Mouse (Mus musculus): ENCODE results near the gene Gm49358. TPM values are rescaled to one million over a fixed set of nuclear protein-coding genes. Genes with fewer than 3 reads are reported as not detected.

Gm49358 gene
- polyA plus RNA-seq, 1 experiment from 2014 or later, result not detected

- no peaks in the 10 kb centered on the region for H3K27me3 ChIP-seq (ENCODE audit: insufficient read depth, low read length)
- H3K4me2 ChIP-seq, result no peak overlapping the region
- TF ChIP-seq CTCF (IDR thresholded peaks at IDR 0.05; ENCODE audit: low read depth), result no peak
- H3K9me3 ChIP-seq (ENCODE audit: low read depth, low read length), result no peaks in the 10 kb centered on the region
- no peak overlapping the region for H3K9ac ChIP-seq
- 77% methylated on average over 10 of the region's 10 CpGs for WGBS
- DNase-seq (no peak), ATAC-seq (ENCODE audit: insufficient read depth) (peak; percentile 26; the same call in 1 of the 2 replicates)
- no peak overlapping the region for H3K4me3 ChIP-seq (ENCODE audit: low read depth, low read length)
- H3K4me1 ChIP-seq (ENCODE audit: insufficient read depth), result no peaks in the 10 kb centered on the region
- H3K27ac ChIP-seq (ENCODE audit: low read depth), result no peak overlapping the region
- peaks cover 16% of the 10 kb centered on the region; the same call in 1 of the 2 replicates for H3K36me3 ChIP-seq (ENCODE audit: insufficient read depth)
These were observed 62.2 kb downstream of the Gm49358 start for GRCm38 (mm10) chr10:86825871-86826522.

DNA sequence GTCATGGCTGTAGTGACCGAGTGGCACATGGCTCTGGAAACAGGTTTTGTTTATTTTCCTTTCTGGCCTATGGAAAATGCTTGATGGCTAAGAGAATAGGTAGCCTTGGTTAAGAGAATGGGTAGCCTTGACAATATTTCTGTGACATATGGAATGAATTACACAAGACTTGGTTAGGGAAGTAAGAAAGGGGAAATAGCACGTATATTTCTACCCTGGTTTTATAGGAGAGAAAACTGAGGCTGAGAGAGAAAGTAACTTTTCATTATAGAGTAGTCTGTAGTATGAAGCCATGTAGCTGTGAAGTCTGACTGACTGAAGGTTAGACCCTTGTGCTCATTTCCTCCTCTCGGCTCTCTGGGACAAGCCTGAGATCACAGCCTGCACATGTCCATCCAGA is 63.2 kb downstream of the Gm49358 start:
- Histone ChIP-seq H3K9ac (no peak overlapping the region), H3K4me3 (ENCODE audit: low read depth, low read length) (no peak overlapping the region), H3K4me2 (no peak overlapping the region), H3K27ac (ENCODE audit: low read depth) (no peak overlapping the region), H3K9me3 (ENCODE audit: low read depth, low read length) (no peaks in the 10 kb centered on the region), H3K36me3 (ENCODE audit: insufficient read depth) (peaks cover 16% of the 10 kb centered on the region; the same call in 1 of the 2 replicates), H3K27me3 (ENCODE audit: insufficient read depth, low read length) (no peaks in the 10 kb centered on the region), H3K4me1 (ENCODE audit: insufficient read depth) (no peaks in the 10 kb centered on the region)
- TF ChIP-seq CTCF (IDR thresholded peaks at IDR 0.05; ENCODE audit: low read depth), result no peak
- DNase-seq, result no peak
- no peak for ATAC-seq (ENCODE audit: insufficient read depth)
- 67% methylated on average over 3 of the region's 3 CpGs for WGBS

DNA sequence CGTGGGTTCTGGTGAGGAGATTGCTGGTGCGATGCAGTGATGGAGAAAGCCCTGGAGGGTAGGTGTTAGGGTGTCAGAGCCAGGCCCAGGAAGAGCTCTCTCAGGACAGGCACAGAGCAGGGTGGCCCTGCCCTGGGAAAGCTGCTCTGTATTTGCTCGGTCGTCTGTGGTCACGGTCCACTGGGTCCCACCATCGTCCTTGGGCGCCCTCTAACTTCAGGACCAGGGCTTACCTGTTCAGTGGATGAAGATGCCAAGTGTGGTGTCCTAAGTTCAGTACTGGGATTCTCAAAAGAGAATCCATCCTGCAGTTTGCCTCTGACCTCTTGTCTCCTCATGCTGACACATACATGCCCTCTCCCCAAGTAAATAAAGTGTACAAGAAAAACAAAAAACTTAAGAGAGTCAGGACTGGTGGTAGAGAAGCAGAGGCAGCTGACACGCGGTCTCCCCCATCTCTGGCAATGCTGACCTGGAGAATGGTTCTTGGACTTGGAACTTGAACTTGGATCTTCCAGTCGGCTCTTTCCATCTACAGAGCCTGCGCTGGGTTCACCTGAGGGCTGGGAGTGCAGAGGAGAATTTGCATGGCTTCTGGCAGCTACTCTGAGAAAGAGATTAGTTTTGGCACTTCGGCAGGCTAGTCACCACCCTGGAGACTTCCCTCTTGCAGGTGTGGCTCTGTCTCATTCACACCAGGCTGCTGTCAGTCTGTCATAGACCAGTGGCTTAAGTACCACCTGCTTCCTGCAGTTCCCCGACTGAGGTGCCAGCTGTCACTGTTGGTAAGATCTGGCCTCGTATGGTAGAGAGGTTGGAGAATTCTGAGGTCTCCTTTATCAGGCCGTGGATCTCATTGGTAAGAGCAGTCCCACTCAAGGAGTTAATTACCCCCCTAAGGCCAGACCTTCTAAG is 64.7 kb downstream of the Gm49358 start:
- no peaks in the 10 kb centered on the region for H3K9me3 ChIP-seq (ENCODE audit: low read depth, low read length)
- H3K4me1 ChIP-seq (ENCODE audit: insufficient read depth), result no peaks in the 10 kb centered on the region
- H3K4me2 ChIP-seq, result no peak overlapping the region
- H3K9ac ChIP-seq, result no peak overlapping the region
- H3K27ac ChIP-seq (ENCODE audit: low read depth), result no peak overlapping the region
- WGBS, result 80% methylated on average over 15 of the region's 15 CpGs
- no peaks in the 10 kb centered on the region for H3K27me3 ChIP-seq (ENCODE audit: insufficient read depth, low read length)
- TF ChIP-seq CTCF (IDR thresholded peaks at IDR 0.05; ENCODE audit: low read depth), result no peak; the same call in 1 of the 2 replicates
- DNase-seq (no peak), ATAC-seq (ENCODE audit: insufficient read depth) (no peak)
- H3K36me3 ChIP-seq (ENCODE audit: insufficient read depth), result peaks cover 16% of the 10 kb centered on the region; the same call in 1 of the 2 replicates
- H3K4me3 ChIP-seq (ENCODE audit: low read depth, low read length), result no peak overlapping the region

DNA sequence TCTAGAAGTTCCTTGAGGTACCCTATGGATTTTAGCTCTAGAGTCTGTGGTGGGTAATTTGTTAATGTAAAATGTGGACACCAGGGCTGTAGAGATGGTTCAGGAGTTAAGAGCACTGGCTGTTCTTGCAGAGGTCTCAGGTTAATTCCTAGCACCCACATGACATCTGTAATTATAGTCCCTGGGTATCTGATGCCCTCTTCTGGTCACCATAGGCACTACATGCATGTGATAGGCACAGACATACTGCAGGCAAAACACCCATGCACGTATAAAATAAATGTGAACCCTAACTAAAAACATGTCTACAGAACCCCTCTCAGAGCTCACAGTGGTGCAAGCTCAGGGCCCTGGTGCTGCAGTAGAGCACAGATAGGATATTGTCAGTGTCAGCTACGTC is 65.7 kb downstream of the Gm49358 start:
- Histone ChIP-seq H3K4me3 (ENCODE audit: low read depth, low read length) (no peak overlapping the region), H3K27me3 (ENCODE audit: insufficient read depth, low read length) (no peaks in the 10 kb centered on the region), H3K9ac (no peak overlapping the region), H3K36me3 (ENCODE audit: insufficient read depth) (peaks cover 15% of the 10 kb centered on the region; the same call in 1 of the 2 replicates), H3K27ac (ENCODE audit: low read depth) (no peak overlapping the region), H3K4me2 (no peak overlapping the region), H3K4me1 (ENCODE audit: insufficient read depth) (no peaks in the 10 kb centered on the region), H3K9me3 (ENCODE audit: low read depth, low read length) (no peaks in the 10 kb centered on the region)
- WGBS, result 84% methylated on average over 2 of the region's 2 CpGs
- DNase-seq (no peak), ATAC-seq (ENCODE audit: insufficient read depth) (no peak)
- peak; percentile 37; the same call in 1 of the 2 replicates for TF ChIP-seq CTCF (IDR thresholded peaks at IDR 0.05; ENCODE audit: low read depth)

GRCm38 (mm10) chr10:86836784-86837183 is 73.0 kb downstream of the Gm49358 start:
- ATAC-seq (ENCODE audit: insufficient read depth), result no peak
- WGBS, result 79% methylated on average over 4 of the region's 4 CpGs

GRCm38 (mm10) chr10:86838827-86839226 is 75.1 kb downstream of the Gm49358 start:
- DNase-seq (no peak), ATAC-seq (ENCODE audit: insufficient read depth) (no peak)
- Histone ChIP-seq H3K4me1 (ENCODE audit: insufficient read depth) (no peaks in the 10 kb centered on the region), H3K27me3 (ENCODE audit: insufficient read depth, low read length) (no peaks in the 10 kb centered on the region), H3K9me3 (ENCODE audit: low read depth, low read length) (no peaks in the 10 kb centered on the region), H3K36me3 (ENCODE audit: insufficient read depth) (0 out of 2 replicates have a peak, but pooled peaks cover 3% of the 10 kb centered on the region), H3K27ac (ENCODE audit: low read depth) (no peak overlapping the region), H3K4me2 (no peak overlapping the region), H3K9ac (no peak overlapping the region), H3K4me3 (ENCODE audit: low read depth, low read length) (no peak overlapping the region)
- no peak for TF ChIP-seq CTCF (IDR thresholded peaks at IDR 0.05; ENCODE audit: low read depth)
- 83% methylated on average over 6 of the region's 6 CpGs for WGBS

More at GRCm38 (mm10) chr10:86836784-86837183, 73.0 kb downstream of the Gm49358 start:
- Histone ChIP-seq H3K4me1 (ENCODE audit: insufficient read depth) (no peaks in the 10 kb centered on the region), H3K27me3 (ENCODE audit: insufficient read depth, low read length) (no peaks in the 10 kb centered on the region), H3K9ac (no peak overlapping the region), H3K36me3 (ENCODE audit: insufficient read depth) (0 out of 2 replicates have a peak, but pooled peaks cover 4% of the 10 kb centered on the region), H3K4me2 (no peak overlapping the region), H3K9me3 (ENCODE audit: low read depth, low read length) (no peaks in the 10 kb centered on the region), H3K27ac (ENCODE audit: low read depth) (no peak overlapping the region), H3K4me3 (ENCODE audit: low read depth, low read length) (no peak overlapping the region)
- DNase-seq, result no peak
- no peak for TF ChIP-seq CTCF (IDR thresholded peaks at IDR 0.05; ENCODE audit: low read depth)

DNA sequence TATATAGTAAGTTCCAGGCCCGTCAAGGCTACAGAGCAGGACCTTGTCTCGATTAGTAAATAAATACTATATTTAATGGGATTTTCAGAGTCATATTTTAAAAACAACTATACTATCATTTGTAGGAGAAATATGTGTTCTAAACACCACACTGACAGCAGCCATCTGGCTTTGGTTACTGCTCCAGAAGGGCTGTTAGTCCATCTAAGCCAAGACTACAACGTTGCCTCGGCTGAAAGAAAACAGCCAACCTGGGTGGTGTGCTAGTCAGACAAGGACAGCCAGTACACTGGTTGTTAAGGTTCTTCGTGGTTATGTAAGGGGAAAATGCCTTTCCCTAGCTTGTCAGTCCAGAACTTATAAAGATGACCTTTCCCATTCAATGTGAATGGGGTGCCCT is 78.9 kb downstream of the Gm49358 start:
- no peaks in the 10 kb centered on the region for H3K36me3 ChIP-seq (ENCODE audit: insufficient read depth)
- ATAC-seq (ENCODE audit: insufficient read depth) (no peak), DNase-seq (no peak)
- H3K9me3 ChIP-seq (ENCODE audit: low read depth, low read length), result no peaks in the 10 kb centered on the region
- H3K4me2 ChIP-seq, result no peak overlapping the region
- no peak overlapping the region for H3K27ac ChIP-seq (ENCODE audit: low read depth)
- H3K4me1 ChIP-seq (ENCODE audit: insufficient read depth), result no peaks in the 10 kb centered on the region
- no peaks in the 10 kb centered on the region for H3K27me3 ChIP-seq (ENCODE audit: insufficient read depth, low read length)
- H3K4me3 ChIP-seq (ENCODE audit: low read depth, low read length), result no peak overlapping the region
- 66% methylated on average over 5 of the region's 5 CpGs for WGBS
- no peak overlapping the region for H3K9ac ChIP-seq
- TF ChIP-seq CTCF (IDR thresholded peaks at IDR 0.05; ENCODE audit: low read depth), result no peak
